Mouse (Mus musculus) lung, embryonic 15.5 days (tissue): ENCODE measurements at regions not wholly inside any gene's neighbourhood (a gene's known extent, or its start where the extent isn't known, plus 50 kb on each side); places are given as distances from the start of the nearest gene placed in this dataset.
"Not testable (repeated sequence)": the region's sequence is repeated elsewhere in the genome, so short reads cannot be mapped to it uniquely, and the experiment has no call there.

Source experiments
- ATAC-seq: fragments of 200-750 bp; cut with Nextera tagmentation; 2 replicates; pipeline ENCODE4 v1.8.0; 2017; ENCODE audit warnings: moderate number of reproducible peaks, borderline replicate concordance; ENCODE audit not compliant: low FRiP score, low TSS enrichment; ENCODE audit errors: extremely low read depth
- H3K27ac ChIP-seq: fragments of 300-500 bp; sonication (generic); 2 replicates; pipeline ENCODE4 v1.5.1; 2015; ENCODE audit warnings: moderate library complexity, mild to moderate bottlenecking, inconsistent platforms
- H3K27me3 ChIP-seq: fragments of 300-500 bp; sonication (generic); 2 replicates; pipeline ENCODE4 v1.6.1; 2015; ENCODE audit warnings: inconsistent platforms
- H3K36me3 ChIP-seq: fragments of 300-500 bp; sonication (generic); 2 replicates; pipeline ENCODE4 v1.6.1; 2015; ENCODE audit warnings: inconsistent platforms
- H3K4me1 ChIP-seq: fragments of 300-500 bp; sonication (generic); 2 replicates; pipeline ENCODE4 v1.6.1; 2015; ENCODE audit warnings: inconsistent platforms
- H3K4me2 ChIP-seq: fragments of 300-500 bp; sonication (generic); 2 replicates; pipeline ENCODE4 v1.6.1; 2015; ENCODE audit warnings: inconsistent platforms, mild to moderate bottlenecking, moderate library complexity
- H3K4me3 ChIP-seq: fragments of 300-500 bp; sonication (generic); 2 replicates; pipeline ENCODE4 v1.5.1; 2015; ENCODE audit warnings: mild to moderate bottlenecking, inconsistent platforms
- H3K9ac ChIP-seq: fragments of 300-500 bp; sonication (generic); 2 replicates; pipeline ENCODE4 v1.6.1; 2015; ENCODE audit warnings: inconsistent platforms
- H3K9me3 ChIP-seq: fragments of 300-500 bp; sonication (generic); 2 replicates; pipeline ENCODE4 v1.6.1; 2016; ENCODE audit warnings: inconsistent platforms
- WGBS: fragments of 180-500 bp; shearing (Covaris S2); methylation state at CpG from one replicate; pipeline ENCODE4 v1.1.7; 2015; 5-methylcytosine and 5-hydroxymethylcytosine counted together

DNA sequence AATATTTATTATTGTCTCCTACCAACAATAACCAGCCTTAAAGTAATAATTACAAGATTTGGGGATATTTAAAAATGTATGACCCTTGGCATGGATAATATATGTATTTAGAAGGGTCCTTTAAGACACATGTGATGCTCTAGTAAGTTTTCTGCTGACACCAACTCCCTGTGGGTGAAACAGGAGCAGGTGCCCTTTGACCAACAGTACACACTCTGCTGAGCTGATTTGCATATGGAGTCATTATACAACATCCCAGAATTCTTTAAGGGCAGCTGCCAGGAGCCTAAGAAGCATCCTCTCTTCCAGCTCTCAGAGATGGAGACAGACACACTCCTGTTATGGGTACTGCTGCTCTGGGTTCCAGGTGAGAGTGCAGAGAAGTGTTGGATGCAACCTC, 274.1 kb downstream of the Rpia start:
- Histone ChIP-seq H3K27ac (no peak overlapping the region), H3K4me2 (no peak overlapping the region), H3K36me3 (no peaks in the 10 kb centered on the region), H3K4me1 (no peaks in the 10 kb centered on the region), H3K9ac (no peak overlapping the region), H3K27me3 (no peaks in the 10 kb centered on the region), H3K9me3 (no peaks in the 10 kb centered on the region), H3K4me3 (no peak overlapping the region)
- no peak for ATAC-seq

DNA sequence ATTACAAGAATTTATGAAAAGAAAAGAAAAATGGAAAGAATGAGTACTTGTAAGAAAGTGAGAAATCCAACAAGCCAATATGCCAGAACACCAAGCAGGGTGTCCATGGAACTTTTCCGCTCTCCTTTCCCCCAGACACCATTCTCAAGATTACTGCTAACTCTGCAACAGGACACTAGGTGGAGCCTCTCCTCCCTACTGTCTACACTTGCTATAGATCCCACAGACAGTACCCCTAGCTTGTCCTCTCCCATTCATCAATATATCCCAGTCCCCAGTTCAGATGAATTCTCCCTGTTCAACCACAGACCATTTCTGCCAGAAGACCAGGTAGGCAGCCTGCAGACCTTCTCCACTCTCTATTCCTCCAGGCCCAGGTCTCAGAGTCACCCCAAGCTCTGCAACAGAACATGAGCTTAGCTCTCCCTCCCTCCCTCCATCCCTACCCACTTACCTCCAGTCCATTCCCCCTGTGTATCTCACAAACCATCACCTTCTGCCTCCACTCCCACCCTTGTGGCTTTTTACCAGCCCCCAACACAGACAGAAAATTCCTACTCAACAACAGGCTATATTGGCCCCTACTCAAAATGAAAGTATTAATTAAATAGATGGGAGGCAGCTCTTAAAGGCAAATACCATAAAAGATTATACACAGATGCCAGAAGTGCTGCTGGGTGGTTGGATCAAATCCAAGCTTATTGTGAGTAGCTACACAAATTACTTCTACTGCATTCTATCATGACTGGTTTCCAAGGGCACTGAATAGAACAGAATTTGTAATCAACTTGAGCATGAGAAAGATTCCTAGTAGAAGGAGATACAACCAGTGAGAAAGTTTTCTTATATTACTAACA, 323.2 kb downstream of the Rpia start:
- no peak overlapping the region for H3K4me3 ChIP-seq

GRCm38 (mm10) chr6:70457279-70457678, 334.8 kb downstream of the Rpia start:
- H3K4me1 ChIP-seq = no peaks in the 10 kb centered on the region
- no peaks in the 10 kb centered on the region for H3K27me3 ChIP-seq
- H3K4me2 ChIP-seq = no peak overlapping the region
- H3K27ac ChIP-seq = no peak overlapping the region
- no peaks in the 10 kb centered on the region for H3K9me3 ChIP-seq
- H3K4me3 ChIP-seq = no peak overlapping the region
- H3K9ac ChIP-seq = no peak overlapping the region
- no peak for ATAC-seq
- H3K36me3 ChIP-seq = no peaks in the 10 kb centered on the region
- WGBS = 84% methylated on average over 3 of the region's 3 CpGs

More for the DNA sequence above, 323.2 kb downstream of the Rpia start:
- no peaks in the 10 kb centered on the region for H3K4me1 ChIP-seq
- no peak overlapping the region for H3K4me2 ChIP-seq
- H3K27me3 ChIP-seq = no peaks in the 10 kb centered on the region
- H3K9ac ChIP-seq = no peak overlapping the region
- H3K36me3 ChIP-seq = no peaks in the 10 kb centered on the region
- ATAC-seq = no peak
- H3K27ac ChIP-seq = no peak overlapping the region
- WGBS = 82% methylated on average over 1 of the region's 1 CpGs
- H3K9me3 ChIP-seq = no peaks in the 10 kb centered on the region

DNA sequence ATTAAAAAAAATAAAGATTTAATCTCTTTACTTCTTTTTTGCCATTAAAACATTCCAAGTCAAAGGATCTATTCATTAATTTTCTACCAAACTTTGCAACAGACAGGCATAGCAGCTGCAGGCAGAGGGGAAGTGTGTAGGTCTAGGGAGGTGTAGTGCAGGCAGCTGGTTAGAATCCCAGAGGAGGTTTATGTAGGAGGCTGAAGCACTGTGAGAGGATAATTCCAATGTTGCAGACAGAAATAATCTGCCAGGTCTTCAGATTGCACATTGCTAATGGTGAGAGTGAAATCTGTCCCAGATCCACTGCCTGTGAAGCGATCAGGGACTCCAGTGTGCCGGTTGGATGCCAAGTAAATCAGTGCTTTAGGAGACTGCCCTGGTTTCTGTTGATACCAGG, 357.3 kb downstream of the Rpia start:
- H3K4me2 ChIP-seq, H3K27ac ChIP-seq, H3K9ac ChIP-seq, H3K4me3 ChIP-seq, H3K4me1 ChIP-seq, ATAC-seq, H3K9me3 ChIP-seq, H3K27me3 ChIP-seq, H3K36me3 ChIP-seq: not testable (repeated sequence)
- 82% methylated on average over 2 of the region's 2 CpGs for WGBS

GRCm38 (mm10) chr6:70406290-70406689, 385.7 kb downstream of the Rpia start:
- H3K9me3 ChIP-seq, H3K4me1 ChIP-seq, H3K9ac ChIP-seq, H3K36me3 ChIP-seq, H3K27ac ChIP-seq, ATAC-seq, H3K27me3 ChIP-seq, H3K4me3 ChIP-seq, H3K4me2 ChIP-seq: not testable (repeated sequence)
- WGBS = 79% methylated on average over 3 of the region's 3 CpGs

GRCm38 (mm10) chr6:70389850-70390249, 402.2 kb downstream of the Rpia start:
- H3K9me3 ChIP-seq, H3K27me3 ChIP-seq, ATAC-seq, H3K36me3 ChIP-seq, H3K9ac ChIP-seq, H3K4me3 ChIP-seq, H3K27ac ChIP-seq, H3K4me2 ChIP-seq, H3K4me1 ChIP-seq: not testable (repeated sequence)

- not testable (repeated sequence) for H3K4me2 ChIP-seq, ATAC-seq, H3K27me3 ChIP-seq, H3K9ac ChIP-seq, H3K4me1 ChIP-seq, H3K9me3 ChIP-seq, H3K4me3 ChIP-seq, H3K27ac ChIP-seq, H3K36me3 ChIP-seq
- no CpG with 5 or more reads among the region's 1 CpGs for WGBS
These were observed 405.6 kb downstream of the Rpia start for GRCm38 (mm10) chr6:70386396-70386795.

GRCm38 (mm10) chr6:70379339-70379738, 412.7 kb downstream of the Rpia start:
- WGBS = 73% methylated on average over 2 of the region's 2 CpGs
- not testable (repeated sequence) for H3K4me1 ChIP-seq, H3K4me2 ChIP-seq, H3K9ac ChIP-seq, ATAC-seq, H3K9me3 ChIP-seq, H3K36me3 ChIP-seq, H3K4me3 ChIP-seq, H3K27me3 ChIP-seq, H3K27ac ChIP-seq

DNA sequence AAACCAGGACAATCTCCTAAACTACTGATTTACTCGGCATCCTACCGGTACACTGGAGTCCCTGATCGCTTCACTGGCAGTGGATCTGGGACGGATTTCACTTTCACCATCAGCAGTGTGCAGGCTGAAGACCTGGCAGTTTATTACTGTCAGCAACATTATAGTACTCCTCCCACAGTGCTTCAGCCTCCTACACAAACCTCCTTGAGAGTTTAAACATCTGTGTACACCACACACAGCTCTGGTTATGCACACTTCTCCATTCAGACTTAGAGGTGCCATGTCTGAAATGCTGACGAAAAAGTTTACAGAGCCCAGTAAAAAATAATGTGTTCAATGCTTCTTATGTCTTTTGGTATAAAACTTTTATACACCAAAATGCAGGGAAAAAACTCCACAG, 420.2 kb downstream of the Rpia start:
- WGBS = 78% methylated on average over 5 of the region's 5 CpGs
- H3K27me3 ChIP-seq, H3K4me3 ChIP-seq, H3K4me2 ChIP-seq, ATAC-seq, H3K9ac ChIP-seq, H3K27ac ChIP-seq, H3K9me3 ChIP-seq, H3K4me1 ChIP-seq, H3K36me3 ChIP-seq: not testable (repeated sequence)

- ATAC-seq = no peak
- Histone ChIP-seq H3K4me1 (no peaks in the 10 kb centered on the region), H3K27me3 (no peaks in the 10 kb centered on the region), H3K9me3 (no peaks in the 10 kb centered on the region), H3K27ac (no peak overlapping the region), H3K9ac (no peak overlapping the region), H3K4me2 (no peak overlapping the region), H3K36me3 (no peaks in the 10 kb centered on the region), H3K4me3 (no peak overlapping the region)
- 28% methylated on average over 2 of the region's 2 CpGs for WGBS
These were observed 435.7 kb downstream of the Rpia start for GRCm38 (mm10) chr6:70356303-70356702.

- no peaks in the 10 kb centered on the region for H3K36me3 ChIP-seq
- no peaks in the 10 kb centered on the region for H3K4me1 ChIP-seq
- no peak overlapping the region for H3K27ac ChIP-seq
- 63% methylated on average over 5 of the region's 5 CpGs for WGBS
- H3K9ac ChIP-seq = no peak overlapping the region
- ATAC-seq = no peak
- H3K4me2 ChIP-seq = no peak overlapping the region
- no peaks in the 10 kb centered on the region for H3K9me3 ChIP-seq
- H3K27me3 ChIP-seq = no peaks in the 10 kb centered on the region
- no peak overlapping the region for H3K4me3 ChIP-seq
These were observed 449.9 kb downstream of the Rpia start for GRCm38 (mm10) chr6:70342147-70342546.

DNA sequence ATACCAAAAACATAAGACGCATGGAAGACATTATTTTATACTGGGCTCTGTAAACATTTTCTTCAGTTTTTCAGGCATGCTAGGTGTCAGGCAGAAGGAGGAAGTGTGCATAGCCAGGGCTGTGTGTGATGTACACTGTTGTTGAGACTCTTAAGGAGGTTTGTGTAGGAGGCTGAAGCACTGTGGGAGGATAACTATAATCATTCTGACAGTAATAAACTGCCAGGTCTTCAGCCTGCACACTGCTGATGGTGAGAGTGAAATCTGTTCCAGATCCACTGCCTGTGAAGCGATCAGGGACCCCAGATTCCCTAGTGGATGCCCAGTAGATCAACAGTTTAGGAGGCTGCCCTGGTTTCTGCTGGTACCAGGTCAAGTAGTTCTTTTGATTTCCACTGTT, 451.3 kb downstream of the Rpia start:
- not testable (repeated sequence) for H3K9ac ChIP-seq, H3K27me3 ChIP-seq, H3K4me1 ChIP-seq, H3K4me3 ChIP-seq, H3K4me2 ChIP-seq, ATAC-seq, H3K27ac ChIP-seq, H3K9me3 ChIP-seq, H3K36me3 ChIP-seq
- 69% methylated on average over 2 of the region's 2 CpGs for WGBS

DNA sequence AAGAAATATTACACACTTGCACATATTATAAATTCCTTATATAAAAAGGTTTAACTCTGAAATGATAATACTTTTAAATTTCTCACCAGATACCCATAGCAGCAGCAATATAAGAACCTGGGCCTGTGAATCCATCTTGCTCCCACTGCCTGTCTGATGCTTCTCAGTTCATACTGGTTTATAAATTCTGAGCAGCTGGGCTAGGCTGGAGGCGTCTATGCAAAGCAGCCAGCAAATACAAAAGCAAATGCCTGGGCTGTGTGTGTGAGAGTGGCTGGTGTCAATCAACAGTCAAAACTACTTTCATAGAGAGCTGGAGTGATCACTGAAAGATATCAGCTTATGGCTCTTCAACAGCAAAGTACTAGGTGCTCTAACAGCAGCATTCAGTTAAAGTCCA, 476.7 kb downstream of the Rpia start:
- Histone ChIP-seq H3K4me2 (no peak overlapping the region), H3K27me3 (no peaks in the 10 kb centered on the region), H3K9ac (no peak overlapping the region), H3K27ac (no peak overlapping the region), H3K36me3 (no peaks in the 10 kb centered on the region), H3K4me3 (no peak overlapping the region), H3K9me3 (no peaks in the 10 kb centered on the region), H3K4me1 (no peaks in the 10 kb centered on the region)
- ATAC-seq = no peak
- WGBS = 71% methylated on average over 1 of the region's 1 CpGs
